Mouse (Mus musculus) CD4-positive naive resting alpha-beta T cell, adult 76 days (primary cell): Measurements from ENCODE around the gene Col4a3bp. TPM values are rescaled to one million over a fixed set of nuclear protein-coding genes. Genes with fewer than 3 reads are reported as not detected.

Experiments
- total RNA-seq: library from RNA; stranded (reverse); gene quantifications from one replicate; pipeline ENCODE4 v1.2.4, GENCODE M21; 2023

Gene Col4a3bp
- 70.4 TPM for total RNA-seq

DNA sequence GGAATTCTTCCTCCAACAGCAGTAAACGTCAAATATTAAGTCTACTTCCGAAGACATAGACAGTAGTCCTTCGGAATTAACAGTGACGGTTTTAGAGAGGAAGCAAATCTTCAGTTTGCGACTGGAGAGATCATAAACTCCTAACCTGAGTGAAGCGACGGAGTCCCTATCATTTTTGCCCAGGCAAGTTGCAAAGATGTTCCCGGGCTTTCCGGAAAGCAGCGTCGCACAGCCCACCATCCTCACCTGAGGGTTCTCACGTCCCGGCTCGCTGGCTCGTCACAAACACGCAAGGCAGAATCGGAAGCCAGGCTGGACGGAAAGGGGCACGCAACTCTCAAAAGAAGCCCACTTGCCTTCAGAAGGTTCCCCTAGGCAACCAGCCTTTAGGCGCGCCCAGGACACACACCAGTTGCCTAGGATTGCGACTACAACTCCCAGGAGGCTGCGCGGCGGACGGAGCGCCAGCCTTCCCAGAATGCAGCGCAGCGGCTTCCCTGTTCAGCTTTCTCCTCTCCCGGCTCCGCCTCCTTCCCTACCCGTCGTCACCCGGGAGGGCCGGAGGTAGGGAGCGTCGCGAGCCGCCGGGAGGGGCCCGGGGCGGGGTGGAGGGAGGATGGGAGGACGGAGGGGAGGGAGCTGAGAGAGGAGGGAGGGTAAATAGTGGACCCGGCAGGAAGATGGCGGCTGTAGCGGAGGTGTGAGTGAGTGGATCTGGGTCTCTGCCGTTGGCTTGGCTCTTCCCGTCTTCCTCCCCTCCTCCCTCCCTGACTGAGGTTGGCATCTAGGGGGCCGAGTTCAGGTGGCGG, at the start of gene Col4a3bp, which contains the start of gene Polk:
Gene Col4a3bp, plus strand, starts transcription at position 538 of the 809 bp plus-strand sequence.
Gene Polk, minus strand, starts transcription at position 499 of the 809 bp plus-strand sequence.

DNA sequence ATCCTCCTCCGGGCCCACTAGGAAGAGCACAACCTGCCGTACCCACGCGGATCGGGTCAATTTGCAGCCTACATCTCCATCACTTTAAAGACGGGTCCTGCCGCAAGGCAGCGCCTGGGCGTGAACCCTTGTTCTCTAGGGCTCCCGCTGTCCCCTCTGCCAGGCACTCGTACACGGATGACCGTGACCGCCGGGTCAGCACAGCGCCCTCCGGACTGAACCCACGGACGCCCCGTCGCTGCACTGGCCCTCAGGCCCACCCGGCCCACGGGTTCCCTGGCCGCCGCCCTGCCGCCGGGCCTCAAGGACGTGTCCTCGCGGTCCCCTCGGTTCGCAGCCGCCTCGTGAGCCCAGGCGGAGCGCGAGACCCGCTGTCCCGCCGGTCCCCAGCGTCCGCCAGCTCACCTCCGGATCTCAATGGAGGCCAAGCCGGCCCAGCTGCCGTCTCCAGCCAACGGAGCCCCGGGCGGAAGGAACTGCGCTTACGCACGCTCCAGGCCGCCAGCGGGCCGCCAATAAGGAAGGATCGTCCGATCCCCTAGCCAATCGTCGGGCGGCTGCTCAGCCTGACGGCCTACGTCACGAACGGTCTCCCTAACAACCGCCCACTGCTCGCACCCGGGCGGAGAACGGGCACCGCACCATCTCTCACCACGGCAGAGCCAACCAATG, 128.1 kb downstream of the Col4a3bp start, which contains the start of gene Hmgcr:
Gene Hmgcr, minus strand, starts transcription at position 531 of the 672 bp plus-strand sequence.

Other genes with a start within 250 kb of the Col4a3bp start
- 34.3 TPM for gene Poc5, start 154.3 kb upstream of the Col4a3bp start, total RNA-seq
- gene Ankdd1b, start 71.4 kb upstream of the Col4a3bp start, total RNA-seq, result not detected
- gene Gm17622, start 51.9 kb upstream of the Col4a3bp start, total RNA-seq, result not detected
- 6.6 TPM for gene Polk, start within 50 bp of the Col4a3bp start, total RNA-seq
- gene Hmgcr, start 128.3 kb downstream of the Col4a3bp start, total RNA-seq, result 105 TPM
- not detected for gene Ankrd31, start 205.7 kb downstream of the Col4a3bp start, total RNA-seq